Mouse (Mus musculus): Measurements from ENCODE around the gene Apopt1. TPM values are rescaled to one million over a fixed set of nuclear protein-coding genes. Genes with fewer than 3 reads are reported as not detected.

The Apopt1 gene
- polyA plus RNA-seq, 1 experiment from 2014 or later = 22.1 TPM

DNA sequence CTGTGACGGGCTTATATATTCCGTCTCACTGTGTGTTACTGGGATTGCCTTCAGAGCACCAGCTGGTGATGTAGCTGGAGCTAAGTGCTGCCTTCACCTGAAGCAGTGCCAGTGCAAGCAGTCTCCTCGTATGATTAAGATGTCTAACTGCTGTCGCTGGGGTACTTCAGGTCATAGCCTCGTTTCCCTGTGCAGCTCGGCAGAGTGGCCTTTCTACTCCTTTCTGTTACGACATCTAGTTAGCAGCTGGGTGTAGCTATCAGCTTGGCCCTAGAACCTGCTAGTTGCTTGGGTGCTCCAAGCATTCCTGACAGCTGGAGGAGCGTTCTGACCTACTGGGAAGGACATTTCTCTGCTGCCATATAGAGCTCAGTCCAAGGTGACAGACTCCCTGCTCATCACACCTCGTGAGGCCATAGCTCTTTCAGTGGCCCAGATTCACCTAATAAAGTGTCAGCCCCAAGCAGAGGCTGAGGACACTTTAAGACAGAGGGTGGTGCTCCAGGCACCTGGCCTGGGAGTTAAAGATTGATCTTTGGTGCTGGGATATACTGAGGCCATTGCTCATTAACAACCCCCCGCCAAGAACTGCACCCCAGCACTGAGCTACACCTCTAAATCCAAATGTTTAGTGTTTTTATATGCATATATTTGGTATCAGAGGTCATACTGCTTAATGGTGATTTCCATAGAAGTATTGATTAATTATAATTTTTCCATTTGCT, 87.6 kb downstream of the Apopt1 start:
- TF ChIP-seq CTCF (IDR thresholded peaks at IDR 0.05; ENCODE audit: low read depth) = no peak
- TF ChIP-seq EP300 (IDR thresholded peaks at IDR 0.05; ENCODE audit: low read depth) = no peak
- H3K36me3 ChIP-seq (replicated peaks; ENCODE audit: insufficient read depth, low read length) = peaks cover 43% of the 10 kb centered on the region
- H3K9me3 ChIP-seq (ENCODE audit: low read length) = no peaks in the 10 kb centered on the region
- H3K4me2 ChIP-seq (ENCODE audit: low read depth, low read length) = no peak overlapping the region
- ATAC-seq (no peak), DNase-seq (no peak)
- H3K27ac ChIP-seq (ENCODE audit: low read depth) = no peak overlapping the region
- 74% methylated on average over 10 of the region's 10 CpGs for WGBS (ENCODE audit: insufficient replicate concordance)
- H3K4me3 ChIP-seq (ENCODE audit: low read depth, low read length) = no peak overlapping the region
- H3K4me1 ChIP-seq (ENCODE audit: insufficient read depth) = no peaks in the 10 kb centered on the region
- H3K27me3 ChIP-seq (ENCODE audit: insufficient read depth, low read length) = no peaks in the 10 kb centered on the region
- H3K9ac ChIP-seq (replicated peaks) = no peak overlapping the region

DNA sequence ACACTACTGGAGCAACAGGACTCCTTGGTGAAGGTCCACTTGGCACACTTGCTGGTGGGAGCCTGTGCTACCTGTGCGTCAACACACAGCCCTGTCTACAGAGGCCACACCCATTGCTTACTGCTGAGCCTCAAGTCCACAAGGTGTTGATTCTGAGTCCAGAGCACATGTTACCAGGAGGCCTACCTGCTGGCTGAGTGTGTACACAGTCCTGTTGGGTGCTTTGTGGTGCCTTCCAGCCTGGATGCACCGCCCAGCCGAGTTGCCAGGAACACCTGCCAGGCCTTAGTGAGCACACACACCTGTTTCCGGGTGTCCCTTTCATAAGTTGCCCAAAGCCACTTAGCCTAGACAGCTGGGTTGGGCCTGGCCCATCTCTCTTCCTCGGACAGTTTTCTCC, 90.5 kb downstream of the Apopt1 start:
- H3K4me3 ChIP-seq (ENCODE audit: low read depth, low read length) = no peak overlapping the region
- H3K4me2 ChIP-seq (ENCODE audit: low read depth, low read length) = no peak overlapping the region
- H3K9ac ChIP-seq (replicated peaks) = no peak overlapping the region
- H3K27ac ChIP-seq (ENCODE audit: low read depth) = no peak overlapping the region
- no peaks in the 10 kb centered on the region for H3K4me1 ChIP-seq (ENCODE audit: insufficient read depth)
- TF ChIP-seq EP300 (IDR thresholded peaks at IDR 0.05; ENCODE audit: low read depth) (no peak), CTCF (IDR thresholded peaks at IDR 0.05; ENCODE audit: low read depth) (no peak)
- 69% methylated on average over 5 of the region's 5 CpGs for WGBS (ENCODE audit: insufficient replicate concordance)
- DNase-seq (no peak), ATAC-seq (no peak)
- H3K36me3 ChIP-seq (replicated peaks; ENCODE audit: insufficient read depth, low read length) = peaks cover 50% of the 10 kb centered on the region
- H3K27me3 ChIP-seq (ENCODE audit: insufficient read depth, low read length) = no peaks in the 10 kb centered on the region
- no peaks in the 10 kb centered on the region for H3K9me3 ChIP-seq (ENCODE audit: low read length)

Other genes starting within 250 kb of the Apopt1 start
- gene Gm266, start 227.4 kb upstream of the Apopt1 start, polyA plus RNA-seq (2015; fragmentation: Nextera tagmentation; extraction: Ambion mirVana) = 0.49 and 0.54 TPM in 2 replicates
- 520 and 559 TPM in 2 replicates for gene Eif5, start 175.2 kb upstream of the Apopt1 start, polyA plus RNA-seq (2015; fragmentation: Nextera tagmentation; extraction: Ambion mirVana)
- gene Mark3, start 138.7 kb upstream of the Apopt1 start, polyA plus RNA-seq (2015; fragmentation: Nextera tagmentation; extraction: Ambion mirVana) = 9.5 and 11.0 TPM in 2 replicates
- 28.1 and 32.7 TPM in 2 replicates for gene Ckb, start 40.9 kb upstream of the Apopt1 start, polyA plus RNA-seq (2015; fragmentation: Nextera tagmentation; extraction: Ambion mirVana)
- 4.3 and 5.7 TPM in 2 replicates for gene Trmt61a, start 35.2 kb upstream of the Apopt1 start, polyA plus RNA-seq (2015; fragmentation: Nextera tagmentation; extraction: Ambion mirVana)
- gene Bag5, start within 50 bp of the Apopt1 start, polyA plus RNA-seq (2015; fragmentation: Nextera tagmentation; extraction: Ambion mirVana) = 16.7 TPM in 2 replicates
- 9.6 and 10.7 TPM in 2 replicates for gene Klc1, start 45.6 kb downstream of the Apopt1 start, polyA plus RNA-seq (2015; fragmentation: Nextera tagmentation; extraction: Ambion mirVana)
- gene Xrcc3, start 100.6 kb downstream of the Apopt1 start, polyA plus RNA-seq (2015; fragmentation: Nextera tagmentation; extraction: Ambion mirVana) = 2.0 and 2.1 TPM in 2 replicates
- 53.3 and 60.0 TPM in 2 replicates for gene Zfyve21, start 100.9 kb downstream of the Apopt1 start, polyA plus RNA-seq (2015; fragmentation: Nextera tagmentation; extraction: Ambion mirVana)
- gene Ppp1r13b, start 194.8 kb downstream of the Apopt1 start, polyA plus RNA-seq (2015; fragmentation: Nextera tagmentation; extraction: Ambion mirVana) = 4.3 and 4.5 TPM in 2 replicates